Mouse (Mus musculus) liver, embryonic 12.5 days (tissue): ENCODE measurements around the gene Ndufs8. TPM values are rescaled to one million over a fixed set of nuclear protein-coding genes. Genes with fewer than 3 reads are reported as not detected.
A peak's percentile ranks its signal among the peaks of the same experiment; 100 is the strongest.
"Not testable (repeated sequence)": the region's sequence is repeated elsewhere in the genome, so short reads cannot be mapped to it uniquely, and the experiment has no call there.

Experiments used
- ATAC-seq: fragments of 200-750 bp; cut with Nextera tagmentation; 2 replicates; pipeline ENCODE4 v1.8.0; 2017; ENCODE audit warnings: moderate number of reproducible peaks, mild to moderate bottlenecking, moderate library complexity
- H3K27ac ChIP-seq: fragments of 300-500 bp; sonication (generic); 2 replicates; pipeline ENCODE4 v1.5.1; 2016; ENCODE audit warnings: mild to moderate bottlenecking
- H3K27me3 ChIP-seq: fragments of 300-500 bp; sonication (generic); replicated peaks from 2 replicates; pipeline ENCODE4 v1.6.1; 2016; ENCODE audit warnings: mild to moderate bottlenecking, moderate library complexity
- H3K36me3 ChIP-seq: fragments of 300-500 bp; sonication (generic); 2 replicates; pipeline ENCODE4 v1.6.1; 2016; ENCODE audit warnings: mild to moderate bottlenecking, moderate library complexity
- H3K4me1 ChIP-seq: fragments of 300-500 bp; sonication (generic); 2 replicates; pipeline ENCODE4 v1.6.1; 2016
- H3K4me2 ChIP-seq: fragments of 300-500 bp; sonication (generic); 2 replicates; pipeline ENCODE4 v1.6.1; 2016; ENCODE audit warnings: mild to moderate bottlenecking, moderate library complexity
- H3K4me3 ChIP-seq: fragments of 300-500 bp; sonication (generic); 2 replicates; pipeline ENCODE4 v1.5.1; 2016; ENCODE audit warnings: mild to moderate bottlenecking, moderate library complexity
- H3K9ac ChIP-seq: fragments of 300-500 bp; sonication (generic); 2 replicates; pipeline ENCODE4 v1.6.1; 2016; ENCODE audit warnings: mild to moderate bottlenecking, moderate library complexity
- H3K9me3 ChIP-seq: fragments of 300-500 bp; sonication (generic); replicated peaks from 2 replicates; pipeline ENCODE4 v1.6.1; 2016; ENCODE audit warnings: mild to moderate bottlenecking, moderate library complexity
- WGBS: fragments of 180-500 bp; shearing (Covaris S2); methylation state at CpG from one replicate; pipeline ENCODE4 v1.1.7; 2016; ENCODE audit not compliant: insufficient replicate concordance; 5-methylcytosine and 5-hydroxymethylcytosine counted together
- polyA plus RNA-seq: library from polyadenylated mRNA; unstranded; fragments of >200 nt; fragmentation: Nextera tagmentation; extraction: Ambion mirVana; gene quantifications from 2 replicates; pipeline ENCODE4 v1.2.1, GENCODE M21; 2016

Ndufs8 gene
- polyA plus RNA-seq = 197 and 218 TPM in 2 replicates

- peak within 1 kb of the TSS; percentile 81 for H3K27ac ChIP-seq
- H3K9me3 ChIP-seq = no peaks in the 10 kb centered on the region
- H3K4me3 ChIP-seq = peak within 1 kb of the TSS; percentile 76
- peak within 1 kb of the TSS; percentile 75 for H3K9ac ChIP-seq
- H3K4me1 ChIP-seq = peaks cover 41% of the 10 kb centered on the region
- H3K4me2 ChIP-seq = peak within 1 kb of the TSS; percentile 82
- peak; percentile 95 for ATAC-seq
- under 1% methylated on average over 43 of the region's 43 CpGs for WGBS
- no peaks in the 10 kb centered on the region for H3K27me3 ChIP-seq
- H3K36me3 ChIP-seq = peaks cover 34% of the 10 kb centered on the region
Measured at GRCm38 (mm10) chr19:3912337-3913204, at the start of gene Ndufs8. Gene Ndufs8, minus strand, starts transcription at chr19:3912774.

GRCm38 (mm10) chr19:3961805-3962204 lies 49.2 kb upstream of the Ndufs8 start:
- 75% methylated on average over 6 of the region's 6 CpGs for WGBS

GRCm38 (mm10) chr19:3960211-3960610 lies 47.6 kb upstream of the Ndufs8 start:
- WGBS = 78% methylated on average over 5 of the region's 5 CpGs
- Histone ChIP-seq H3K36me3 (no peaks in the 10 kb centered on the region), H3K4me2 (no peak overlapping the region), H3K4me3 (no peak overlapping the region), H3K9ac (no peak overlapping the region), H3K27ac (no peak overlapping the region), H3K9me3 (no peaks in the 10 kb centered on the region), H3K4me1 (no peaks in the 10 kb centered on the region), H3K27me3 (peaks cover 7% of the 10 kb centered on the region; the same call in 1 of the 2 replicates)
- ATAC-seq = no peak

More at GRCm38 (mm10) chr19:3961805-3962204, 49.2 kb upstream of the Ndufs8 start:
- H3K9me3 ChIP-seq, ATAC-seq, H3K27ac ChIP-seq, H3K27me3 ChIP-seq, H3K4me2 ChIP-seq, H3K9ac ChIP-seq, H3K36me3 ChIP-seq, H3K4me3 ChIP-seq, H3K4me1 ChIP-seq: not testable (repeated sequence)

- Histone ChIP-seq H3K36me3 (no peaks in the 10 kb centered on the region), H3K4me2 (no peak overlapping the region), H3K9ac (no peak overlapping the region), H3K27me3 (peaks cover 7% of the 10 kb centered on the region; the same call in 1 of the 2 replicates), H3K27ac (no peak overlapping the region), H3K9me3 (no peaks in the 10 kb centered on the region), H3K4me1 (no peaks in the 10 kb centered on the region), H3K4me3 (no peak overlapping the region)
- no peak for ATAC-seq
Measured at GRCm38 (mm10) chr19:3959030-3959429, 46.5 kb upstream of the Ndufs8 start.

- WGBS = 61% methylated on average over 4 of the region's 4 CpGs
- Histone ChIP-seq H3K4me3 (no peak within 1 kb of the TSS), H3K4me1 (no peaks in the 10 kb centered on the region), H3K27ac (no peak within 1 kb of the TSS), H3K27me3 (peaks cover 7% of the 10 kb centered on the region; the same call in 1 of the 2 replicates), H3K9ac (no peak within 1 kb of the TSS), H3K4me2 (no peak within 1 kb of the TSS), H3K36me3 (no peaks in the 10 kb centered on the region), H3K9me3 (no peaks in the 10 kb centered on the region)
- ATAC-seq = no peak
Measured at GRCm38 (mm10) chr19:3958470-3958869, 45.9 kb upstream of the Ndufs8 start, which contains the start of gene Aldh3b3. Gene Aldh3b3, plus strand, starts transcription at chr19:3958645.

- not testable (repeated sequence) for H3K27ac ChIP-seq, H3K4me1 ChIP-seq, H3K9me3 ChIP-seq, H3K4me3 ChIP-seq, H3K9ac ChIP-seq, H3K4me2 ChIP-seq, H3K36me3 ChIP-seq, ATAC-seq, H3K27me3 ChIP-seq
- 64% methylated on average over 5 of the region's 5 CpGs for WGBS
Measured at GRCm38 (mm10) chr19:3957296-3958036, 44.9 kb upstream of the Ndufs8 start.

GRCm38 (mm10) chr19:3955804-3956203 lies 43.2 kb upstream of the Ndufs8 start:
- Histone ChIP-seq H3K36me3 (no peaks in the 10 kb centered on the region), H3K4me1 (no peaks in the 10 kb centered on the region), H3K27ac (no peak overlapping the region), H3K4me2 (no peak overlapping the region), H3K27me3 (peaks cover 7% of the 10 kb centered on the region; the same call in 1 of the 2 replicates), H3K9ac (no peak overlapping the region), H3K9me3 (no peaks in the 10 kb centered on the region), H3K4me3 (no peak overlapping the region)
- 25% methylated on average over 4 of the region's 4 CpGs for WGBS
- no peak for ATAC-seq

GRCm38 (mm10) chr19:3955033-3955432 lies 42.5 kb upstream of the Ndufs8 start:
- H3K4me2 ChIP-seq = no peak overlapping the region
- no peaks in the 10 kb centered on the region for H3K9me3 ChIP-seq
- no peak for ATAC-seq
- WGBS = 59% methylated on average over 3 of the region's 3 CpGs
- H3K27ac ChIP-seq = no peak overlapping the region
- H3K36me3 ChIP-seq = no peaks in the 10 kb centered on the region
- no peak overlapping the region for H3K4me3 ChIP-seq
- H3K9ac ChIP-seq = no peak overlapping the region
- no peaks in the 10 kb centered on the region for H3K4me1 ChIP-seq
- H3K27me3 ChIP-seq = peaks cover 7% of the 10 kb centered on the region; the same call in 1 of the 2 replicates

GRCm38 (mm10) chr19:3952099-3952498 lies 39.5 kb upstream of the Ndufs8 start:
- no peak overlapping the region for H3K4me3 ChIP-seq

GRCm38 (mm10) chr19:3951461-3951860 lies 38.9 kb upstream of the Ndufs8 start:
- H3K9me3 ChIP-seq = no peaks in the 10 kb centered on the region
- ATAC-seq = no peak

More at GRCm38 (mm10) chr19:3952099-3952498, 39.5 kb upstream of the Ndufs8 start:
- Histone ChIP-seq H3K4me2 (no peak overlapping the region), H3K27ac (no peak overlapping the region), H3K9me3 (no peaks in the 10 kb centered on the region), H3K27me3 (peaks cover 7% of the 10 kb centered on the region; the same call in 1 of the 2 replicates), H3K9ac (no peak overlapping the region), H3K36me3 (no peaks in the 10 kb centered on the region), H3K4me1 (no peaks in the 10 kb centered on the region)
- no peak for ATAC-seq
- 29% methylated on average over 1 of the region's 1 CpGs for WGBS

GRCm38 (mm10) chr19:3950331-3950730 lies 37.8 kb upstream of the Ndufs8 start:
- no peak for ATAC-seq
- 63% methylated on average over 3 of the region's 3 CpGs for whole genome bisulfite sequencing
- Histone ChIP-seq H3K4me1 (peaks cover 9% of the 10 kb centered on the region; the same call in 1 of the 2 replicates), H3K4me2 (no peak overlapping the region), H3K9me3 (no peaks in the 10 kb centered on the region), H3K27ac (no peak overlapping the region), H3K9ac (no peak overlapping the region), H3K4me3 (no peak overlapping the region), H3K27me3 (peaks cover 3% of the 10 kb centered on the region; the same call in 1 of the 2 replicates), H3K36me3 (no peaks in the 10 kb centered on the region)

More at GRCm38 (mm10) chr19:3951461-3951860, 38.9 kb upstream of the Ndufs8 start:
- peaks cover 7% of the 10 kb centered on the region; the same call in 1 of the 2 replicates for H3K27me3 ChIP-seq
- H3K4me1 ChIP-seq = peaks cover under 1% of the 10 kb centered on the region; the same call in 1 of the 2 replicates
- H3K9ac ChIP-seq = no peak overlapping the region
- no peaks in the 10 kb centered on the region for H3K36me3 ChIP-seq
- H3K4me2 ChIP-seq = no peak overlapping the region
- no peak overlapping the region for H3K27ac ChIP-seq
- no peak overlapping the region for H3K4me3 ChIP-seq

- Histone ChIP-seq H3K9ac (no peak overlapping the region), H3K27me3 (0 out of 2 replicates have a peak, but pooled peaks cover 3% of the 10 kb centered on the region), H3K4me3 (no peak overlapping the region), H3K4me2 (no peak overlapping the region), H3K9me3 (no peaks in the 10 kb centered on the region), H3K36me3 (no peaks in the 10 kb centered on the region), H3K27ac (no peak overlapping the region), H3K4me1 (peaks cover 16% of the 10 kb centered on the region)
- ATAC-seq = no peak
- WGBS = 65% methylated on average over 14 of the region's 14 CpGs
Measured at GRCm38 (mm10) chr19:3948546-3948945, 36.0 kb upstream of the Ndufs8 start.
